Mouse (Mus musculus) olfactory bulb, adult 2 months (tissue): ENCODE measurements around the gene Atxn3. TPM values are rescaled to one million over a fixed set of nuclear protein-coding genes. Genes with fewer than 3 reads are reported as not detected.

Source experiments
- H3K27ac ChIP-seq: fragments of 200-500 bp; 2 replicates; pipeline ENCODE4 v1.5.1; 2012; ENCODE audit warnings: low read depth, low read length; ENCODE audit not compliant: insufficient read depth
- H3K4me1 ChIP-seq: fragments of 200-500 bp; 2 replicates; pipeline ENCODE4 v1.6.1; 2012; ENCODE audit warnings: low read length; ENCODE audit not compliant: control insufficient read depth, insufficient read depth
- H3K4me3 ChIP-seq: fragments of 200-500 bp; 2 replicates; pipeline ENCODE4 v1.5.1; 2012; ENCODE audit warnings: mild to moderate bottlenecking, low read depth, low read length, moderate library complexity; ENCODE audit not compliant: insufficient read depth
- CTCF ChIP-seq: fragments of 200-500 bp; IDR thresholded peaks from 2 replicates; pipeline ENCODE4 v1.5.1; 2012; ENCODE audit warnings: low read depth, mild to moderate bottlenecking, low read length, moderate library complexity; ENCODE audit not compliant: insufficient read depth
- POLR2A ChIP-seq: fragments of 200-500 bp; IDR thresholded peaks from 2 replicates; pipeline ENCODE4 v1.6.1; 2012; ENCODE audit warnings: mild to moderate bottlenecking, low read depth, low read length, moderate library complexity; ENCODE audit not compliant: insufficient read depth
- WGBS: fragments of 180-500 bp; shearing (Covaris S2); methylation state at CpG from one replicate; pipeline ENCODE4 v1.1.7; 2018; 5-methylcytosine and 5-hydroxymethylcytosine counted together
- polyA plus RNA-seq: library from polyadenylated mRNA; stranded (reverse); fragments of >200 nt; gene quantifications from 2 replicates; pipeline ENCODE4 v1.2.4, GENCODE M21; 2012; ENCODE audit warnings: low replicate concordance; ENCODE audit not compliant: missing spikeins, insufficient read depth, insufficient read length

Atxn3 gene
- polyA plus RNA-seq, 1 experiment: not detected

GRCm38 (mm10) chr12:101935223-101935622 lies 22.8 kb downstream of the Atxn3 start:
- 74% methylated on average over 3 of the region's 3 CpGs for WGBS
- no peak for TF ChIP-seq POLR2A
- no peak for TF ChIP-seq CTCF
- Histone ChIP-seq H3K4me1 (no peaks in the 10 kb centered on the region), H3K4me3 (no peak overlapping the region), H3K27ac (no peak overlapping the region)

GRCm38 (mm10) chr12:101928423-101928822 lies 29.6 kb downstream of the Atxn3 start:
- 80% methylated on average over 1 of the region's 1 CpGs for WGBS
- no peak overlapping the region for H3K27ac ChIP-seq
- no peak overlapping the region for H3K4me3 ChIP-seq
- H3K4me1 ChIP-seq: no peaks in the 10 kb centered on the region
- TF ChIP-seq CTCF (no peak), POLR2A (no peak)

GRCm38 (mm10) chr12:101922313-101922712 lies 35.7 kb downstream of the Atxn3 start:
- 84% methylated on average over 6 of the region's 6 CpGs for WGBS
- H3K4me1 ChIP-seq: no peaks in the 10 kb centered on the region
- no peak overlapping the region for H3K4me3 ChIP-seq
- H3K27ac ChIP-seq: no peak overlapping the region
- TF ChIP-seq CTCF: no peak
- TF ChIP-seq POLR2A: no peak

DNA sequence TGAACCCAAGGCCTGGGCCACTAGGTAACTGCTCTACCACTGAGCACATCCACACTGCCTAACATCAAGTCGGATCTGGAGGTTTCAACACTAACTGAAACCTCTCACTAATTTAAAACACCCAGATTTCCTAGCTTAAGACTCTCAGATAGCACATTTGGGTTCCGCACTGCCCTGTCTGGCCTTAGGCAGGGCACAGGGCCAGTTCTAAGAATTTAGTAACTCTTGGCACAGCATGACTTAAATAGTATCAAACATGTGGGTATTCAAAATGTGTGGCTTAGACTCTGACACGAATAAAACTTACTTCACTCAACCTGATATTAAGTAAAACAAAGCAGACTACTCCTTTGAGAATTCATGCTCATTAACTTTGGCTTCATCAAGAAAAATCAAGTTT lies 38.2 kb downstream of the Atxn3 start:
- TF ChIP-seq POLR2A: no peak
- no peak for TF ChIP-seq CTCF
- 76% methylated on average over 3 of the region's 3 CpGs for WGBS
- Histone ChIP-seq H3K27ac (no peak overlapping the region), H3K4me3 (no peak overlapping the region), H3K4me1 (no peaks in the 10 kb centered on the region)

DNA sequence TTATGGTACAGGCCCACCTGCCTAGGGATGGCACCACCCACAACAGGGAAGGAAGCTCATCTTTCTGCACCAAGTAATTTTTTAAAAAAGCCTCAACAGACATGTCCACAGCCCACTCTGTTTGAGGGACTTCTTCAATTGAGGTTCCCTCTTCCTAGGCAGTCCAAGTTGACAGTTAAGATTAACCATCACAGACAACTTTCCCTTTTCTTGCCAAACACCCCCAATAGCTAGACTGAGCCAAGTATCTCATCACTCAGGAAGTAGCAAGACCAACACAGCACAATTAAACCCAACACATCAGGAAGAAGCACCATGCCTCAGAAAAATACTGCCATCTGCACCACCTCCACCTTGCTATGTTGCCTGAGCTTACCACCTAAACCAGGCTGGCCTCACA lies 40.9 kb downstream of the Atxn3 start:
- no peak for TF ChIP-seq POLR2A
- TF ChIP-seq CTCF: no peak

DNA sequence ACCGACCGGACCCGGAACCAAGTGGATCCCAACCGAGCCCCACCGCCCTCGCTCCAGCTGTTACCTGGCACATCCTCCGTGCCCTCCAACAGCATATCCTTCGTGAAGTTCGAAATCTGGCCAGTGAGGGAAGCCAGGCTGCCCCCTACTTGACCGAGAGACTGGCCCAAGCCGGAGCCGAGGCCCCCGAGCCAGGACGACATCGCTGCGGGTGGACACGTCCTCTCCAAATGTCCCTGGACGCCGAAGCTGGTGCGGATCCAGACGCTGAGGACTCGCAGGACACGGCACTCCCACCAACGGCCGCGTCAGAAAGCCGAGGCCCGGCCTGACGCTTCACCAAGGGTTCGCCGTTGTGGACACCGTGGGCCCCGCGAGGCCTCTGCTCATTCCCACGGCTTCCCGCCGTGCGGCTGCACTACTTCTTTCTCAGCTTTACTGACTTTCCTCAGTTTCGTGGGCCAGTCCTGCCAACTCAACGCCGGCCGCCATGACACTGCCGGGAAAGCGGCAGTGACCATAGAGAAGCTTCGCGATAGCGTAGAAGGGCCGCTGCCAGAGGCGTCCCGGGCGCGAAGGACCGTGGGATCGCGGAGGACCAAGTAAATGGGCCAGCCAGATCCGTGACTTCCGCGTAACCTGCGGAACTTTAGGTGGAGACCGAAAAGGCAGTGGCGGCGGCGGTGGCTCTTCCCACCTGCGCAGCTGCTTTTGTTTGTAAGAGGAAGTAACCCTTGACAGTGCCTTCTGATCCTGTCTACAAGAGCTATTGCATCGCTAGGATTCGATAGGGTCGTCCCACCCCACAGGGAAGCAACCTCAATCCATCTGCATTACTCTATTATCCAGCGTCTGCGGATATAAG lies 45.2 kb downstream of the Atxn3 start, which contains the start of gene Trip11:
Trip11 (minus strand) TSS at position 642 of the 865 bp plus-strand sequence.
- H3K4me1 ChIP-seq: 0 out of 2 replicates have a peak, but pooled peaks cover 5% of the 10 kb centered on the region
- H3K4me3 ChIP-seq: peak within 1 kb of the TSS; percentile 79
- TF ChIP-seq CTCF: no peak
- peak; percentile 70 for TF ChIP-seq POLR2A
- H3K27ac ChIP-seq: peak within 1 kb of the TSS; percentile 42
- WGBS: under 1% methylated on average over 69 of the region's 69 CpGs

More for the DNA sequence above, 40.9 kb downstream of the Atxn3 start:
- no peak overlapping the region for H3K4me3 ChIP-seq
- H3K27ac ChIP-seq: no peak overlapping the region
- H3K4me1 ChIP-seq: no peaks in the 10 kb centered on the region

DNA sequence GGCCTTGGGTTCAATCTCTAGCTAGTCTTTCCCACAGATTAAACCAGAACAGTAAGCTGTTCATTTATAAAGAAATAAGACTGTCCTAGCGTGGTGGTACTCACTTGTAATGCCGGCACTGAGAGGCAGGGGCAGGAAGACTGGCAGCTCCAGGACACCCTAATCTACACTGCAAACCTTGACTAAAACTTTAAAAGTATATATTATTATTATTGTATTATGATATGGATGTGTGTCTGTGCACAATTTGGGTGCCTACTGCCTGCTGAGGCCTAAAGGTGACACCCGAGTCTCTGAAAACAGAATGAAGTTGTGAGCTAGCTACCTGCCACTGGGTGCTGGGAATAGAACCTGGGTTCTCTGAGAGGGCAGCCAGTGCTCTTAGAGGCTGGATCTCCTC lies 46.7 kb downstream of the Atxn3 start:
- no peak overlapping the region for H3K4me3 ChIP-seq
- 63% methylated on average over 3 of the region's 3 CpGs for WGBS

DNA sequence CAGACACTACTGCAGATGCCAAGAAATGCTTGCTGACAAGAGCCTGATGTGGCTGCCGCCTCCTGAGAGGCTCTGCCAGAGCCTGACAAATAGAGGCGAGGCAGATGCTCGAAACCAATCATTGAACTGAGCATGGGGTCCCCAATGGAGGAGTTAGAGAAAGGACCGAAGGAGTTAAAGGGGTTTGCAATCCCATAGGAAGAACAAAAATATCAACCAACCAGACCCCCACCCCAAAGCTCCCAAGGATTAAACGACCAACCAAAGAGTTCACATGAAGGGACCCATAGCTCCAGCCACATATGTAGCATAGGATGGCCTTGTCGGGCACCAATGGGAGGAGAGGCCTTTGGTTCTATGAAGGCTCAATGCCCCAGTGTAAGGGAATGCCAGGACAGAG lies 47.7 kb downstream of the Atxn3 start:
- H3K4me1 ChIP-seq: 0 out of 2 replicates have a peak, but pooled peaks cover 5% of the 10 kb centered on the region
- TF ChIP-seq POLR2A (no peak), CTCF (no peak)
- WGBS: 89% methylated on average over 6 of the region's 6 CpGs
- H3K27ac ChIP-seq: no peak overlapping the region
- no peak overlapping the region for H3K4me3 ChIP-seq

More for the DNA sequence above, 46.7 kb downstream of the Atxn3 start:
- no peak overlapping the region for H3K27ac ChIP-seq
- no peak for TF ChIP-seq CTCF
- TF ChIP-seq POLR2A: no peak
- H3K4me1 ChIP-seq: 0 out of 2 replicates have a peak, but pooled peaks cover 5% of the 10 kb centered on the region

GRCm38 (mm10) chr12:101905817-101906216 lies 52.2 kb downstream of the Atxn3 start:
- TF ChIP-seq CTCF (no peak), POLR2A (no peak)
- WGBS: 90% methylated on average over 12 of the region's 12 CpGs
- H3K4me3 ChIP-seq: no peak overlapping the region
- 0 out of 2 replicates have a peak, but pooled peaks cover 5% of the 10 kb centered on the region for H3K4me1 ChIP-seq
- H3K27ac ChIP-seq: no peak overlapping the region

GRCm38 (mm10) chr12:101904906-101905305 lies 53.1 kb downstream of the Atxn3 start:
- TF ChIP-seq POLR2A (no peak), CTCF (no peak)
- Histone ChIP-seq H3K4me3 (no peak overlapping the region), H3K4me1 (no peaks in the 10 kb centered on the region), H3K27ac (no peak overlapping the region)
- WGBS: 83% methylated on average over 4 of the region's 4 CpGs
